Mouse (Mus musculus): Measurements from ENCODE around the gene Atxn7l2.
"Not testable (repeated sequence)": the region's sequence is repeated elsewhere in the genome, so short reads cannot be mapped to it uniquely, and the experiment has no call there.

Gene Atxn7l2

GRCm38 (mm10) chr3:108210771-108211139, at the start of gene Atxn7l2:
TSS of gene Atxn7l2 (minus strand) at chr3:108210934.
- DNase-seq (ENCODE audit: low spot score in 2 of 2), result peak; percentile 53 to 76

GRCm38 (mm10) chr3:108259319-108259718, 48.6 kb upstream of the Atxn7l2 start:
- DNase-seq (ENCODE audit: low spot score in 2 of 2), result no peak

- DNase-seq (ENCODE audit: low spot score in 2 of 2), result no peak
These were observed 47.2 kb upstream of the Atxn7l2 start for GRCm38 (mm10) chr3:108257831-108258500.

GRCm38 (mm10) chr3:108256719-108257637, 46.2 kb upstream of the Atxn7l2 start, which contains the start of gene Psma5:
TSS of gene Psma5 (plus strand) at chr3:108256926.
- peak; percentile 91 to 95 for DNase-seq (ENCODE audit: low spot score in 2 of 2)

GRCm38 (mm10) chr3:108246857-108247256, 36.1 kb upstream of the Atxn7l2 start:
- no peak for DNase-seq (ENCODE audit: low spot score in 2 of 2)

GRCm38 (mm10) chr3:108241243-108241839, 30.6 kb upstream of the Atxn7l2 start:
- no peak for DNase-seq (ENCODE audit: low spot score in 2 of 2)

GRCm38 (mm10) chr3:108237474-108238102, 26.9 kb upstream of the Atxn7l2 start:
- not testable (repeated sequence) for DNase-seq (ENCODE audit: low spot score in 2 of 2)

- no peak for DNase-seq (ENCODE audit: low spot score in 2 of 2)
These were observed 20.9 kb upstream of the Atxn7l2 start for GRCm38 (mm10) chr3:108231646-108232045.

GRCm38 (mm10) chr3:108227521-108227920, 16.8 kb upstream of the Atxn7l2 start:
- no peak for DNase-seq (ENCODE audit: low spot score in 2 of 2)

GRCm38 (mm10) chr3:108226558-108227350, 16.0 kb upstream of the Atxn7l2 start, which contains the start of gene Sypl2:
TSS of gene Sypl2 (minus strand) at chr3:108226648.
- peak in 1 of 2 experiments; percentile 43 for DNase-seq (ENCODE audit: low spot score in 2 of 2)

GRCm38 (mm10) chr3:108225711-108226557, 15.2 kb upstream of the Atxn7l2 start:
- no peak for DNase-seq (ENCODE audit: low spot score in 2 of 2)

GRCm38 (mm10) chr3:108220661-108221060, 9.9 kb upstream of the Atxn7l2 start:
- DNase-seq (ENCODE audit: low spot score in 2 of 2), result no peak

- DNase-seq (ENCODE audit: low spot score in 2 of 2), result no peak
These were observed 4.0 kb upstream of the Atxn7l2 start for GRCm38 (mm10) chr3:108214734-108215133.

- peak in 1 of 2 experiments; percentile 31 for DNase-seq (ENCODE audit: low spot score in 2 of 2)
These were observed 1.7 kb upstream of the Atxn7l2 start for GRCm38 (mm10) chr3:108212406-108212805.

- no peak for DNase-seq (ENCODE audit: low spot score in 2 of 2)
These were observed 1.1 kb upstream of the Atxn7l2 start for GRCm38 (mm10) chr3:108211845-108212244.

GRCm38 (mm10) chr3:108209946-108210770, 576 bp downstream of the Atxn7l2 start:
- DNase-seq (ENCODE audit: low spot score in 2 of 2), result peak; percentile 78 to 93

GRCm38 (mm10) chr3:108209536-108209935, 1.2 kb downstream of the Atxn7l2 start:
- no peak for DNase-seq (ENCODE audit: low spot score in 2 of 2)

- no peak for DNase-seq (ENCODE audit: low spot score in 2 of 2)
These were observed 1.7 kb downstream of the Atxn7l2 start for GRCm38 (mm10) chr3:108209001-108209400.
